Mouse (Mus musculus): ENCODE results near the gene Hist2h2aa1.
"Not testable (repeated sequence)": the region's sequence is repeated elsewhere in the genome, so short reads cannot be mapped to it uniquely, and the experiment has no call there.

DNA sequence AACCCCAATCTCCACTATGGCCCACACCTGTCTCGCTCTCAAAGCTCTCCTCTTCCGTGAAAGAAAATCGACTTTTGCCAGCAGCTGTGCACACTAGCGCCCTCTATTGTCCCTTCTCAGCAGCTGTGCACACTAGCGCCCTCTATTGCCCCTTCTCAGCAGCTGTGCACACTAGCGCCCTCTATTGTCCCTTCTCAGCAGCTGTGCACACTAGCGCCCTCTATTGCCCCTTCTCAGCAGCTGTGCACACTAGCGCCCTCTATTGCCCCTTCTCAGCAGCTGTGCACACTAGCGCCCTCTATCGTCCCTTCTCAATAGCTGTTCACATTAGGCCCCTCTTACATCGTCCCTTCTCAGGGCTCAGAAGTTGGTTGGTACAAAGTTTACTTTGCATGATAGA lies 42.0 kb downstream of the Hist2h2aa1 start:
- peak; percentile 58 for TF ChIP-seq CTCF (IDR thresholded peaks at IDR 0.05; ENCODE audit: borderline replicate concordance, insufficient read depth, low read depth, low read length)
- TF ChIP-seq POLR2A (IDR thresholded peaks at IDR 0.05; ENCODE audit: borderline replicate concordance, insufficient read depth, low read length), result not testable (repeated sequence)

All from cerebellum, adult 2 months (tissue).